Mouse (Mus musculus) spleen, adult 2 months (tissue): ENCODE data around the gene Chpf2. TPM values are rescaled to one million over a fixed set of nuclear protein-coding genes. Genes with fewer than 3 reads are reported as not detected.

Experiments
- DNase-seq, 2 experiments: peaks; one replicate each; pipeline versions ENCODE4 v3.0.0 to v3.0.0-alpha.2; 2012 to 2021; ENCODE audit warnings: low spot score in 2 of 2, low read depth in 1 of 2
- H3K27ac ChIP-seq: fragments of 200-500 bp; 2 replicates; pipeline ENCODE4 v1.5.1; 2012; ENCODE audit warnings: low read length, inconsistent platforms; ENCODE audit not compliant: insufficient read depth
- H3K27me3 ChIP-seq: fragments of 200-500 bp; 2 replicates; pipeline ENCODE4 v1.6.1; 2012; ENCODE audit warnings: mild to moderate bottlenecking, moderate library complexity, low read length, inconsistent platforms; ENCODE audit not compliant: control insufficient read depth, insufficient read depth
- H3K36me3 ChIP-seq: fragments of 200-500 bp; 2 replicates; pipeline ENCODE4 v1.6.1; 2012; ENCODE audit warnings: mild to moderate bottlenecking, low read length, inconsistent platforms; ENCODE audit not compliant: control insufficient read depth, insufficient read depth
- H3K4me1 ChIP-seq: fragments of 200-500 bp; 2 replicates; pipeline ENCODE4 v1.6.1; 2011; ENCODE audit warnings: inconsistent platforms; ENCODE audit not compliant: control insufficient read depth, insufficient read depth, insufficient read length
- H3K4me3 ChIP-seq: fragments of 200-500 bp; 2 replicates; pipeline ENCODE4 v1.5.1; 2011; ENCODE audit warnings: mild to moderate bottlenecking, inconsistent platforms; ENCODE audit not compliant: insufficient read depth, insufficient read length; ENCODE audit errors: extremely low read depth
- CTCF ChIP-seq: fragments of 200-500 bp; IDR thresholded peaks from 2 replicates; pipeline ENCODE4 v1.5.1; 2011; ENCODE audit warnings: mild to moderate bottlenecking, inconsistent platforms; ENCODE audit not compliant: insufficient read depth, insufficient read length, insufficient replicate concordance; ENCODE audit errors: extremely low read depth
- POLR2A ChIP-seq: fragments of 200-500 bp; IDR thresholded peaks from 2 replicates; pipeline ENCODE4 v1.6.1; 2011; ENCODE audit warnings: low read depth, low read length, inconsistent platforms
- WGBS: fragments of 180-500 bp; shearing (Covaris S2); methylation state at CpG from one replicate; pipeline ENCODE4 v1.1.7; 2018; 5-methylcytosine and 5-hydroxymethylcytosine counted together
- polyA plus RNA-seq: library from polyadenylated mRNA; depleted of rRNA; stranded (reverse); fragments of >200 nt; gene quantifications from 2 replicates; pipeline ENCODE4 v1.2.3, GENCODE M21; 2012

The Chpf2 gene
- polyA plus RNA-seq, 1 experiment = 30.0 TPM

DNA sequence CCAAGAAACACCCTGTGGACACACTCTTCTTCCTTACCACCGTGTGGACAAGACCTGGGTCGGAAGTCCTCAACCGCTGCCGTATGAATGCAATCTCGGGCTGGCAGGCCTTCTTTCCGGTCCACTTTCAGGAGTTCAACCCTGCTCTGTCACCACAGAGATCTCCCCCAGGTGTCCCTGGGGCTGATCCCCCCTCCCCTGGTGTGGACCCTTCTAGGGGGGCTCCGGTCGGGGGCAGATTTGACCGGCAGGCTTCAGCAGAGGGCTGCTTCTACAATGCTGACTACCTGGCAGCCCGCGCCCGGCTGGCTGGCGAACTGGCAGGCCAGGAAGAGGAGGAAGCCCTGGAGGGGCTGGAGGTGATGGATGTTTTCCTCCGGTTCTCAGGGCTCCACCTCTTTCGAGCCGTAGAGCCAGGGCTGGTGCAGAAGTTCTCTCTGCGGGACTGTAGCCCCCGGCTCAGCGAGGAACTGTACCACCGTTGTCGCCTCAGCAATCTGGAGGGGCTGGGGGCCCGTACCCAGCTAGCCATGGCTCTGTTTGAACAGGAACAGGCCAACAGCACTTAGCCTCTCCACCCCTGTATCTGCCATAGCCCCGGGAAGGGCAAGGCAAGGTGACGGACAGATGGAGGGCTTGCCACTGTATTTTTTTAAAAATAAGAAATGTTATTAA is 5.4 kb downstream of the Chpf2 start:
- Histone ChIP-seq H3K27me3 (no peaks in the 10 kb centered on the region), H3K36me3 (peaks cover 11% of the 10 kb centered on the region), H3K4me1 (peaks cover 13% of the 10 kb centered on the region; the same call in 1 of the 2 replicates), H3K4me3 (no peak overlapping the region; the same call in 1 of the 2 replicates), H3K27ac (no peak overlapping the region)
- no peak for DNase-seq
- 38% methylated on average over 24 of the region's 24 CpGs for WGBS
- TF ChIP-seq POLR2A (no peak), CTCF (no peak)

- Histone ChIP-seq H3K36me3 (peaks cover 11% of the 10 kb centered on the region), H3K27me3 (no peaks in the 10 kb centered on the region), H3K27ac (no peak overlapping the region), H3K4me3 (no peak overlapping the region), H3K4me1 (peaks cover 13% of the 10 kb centered on the region; the same call in 1 of the 2 replicates)
- TF ChIP-seq CTCF (no peak), POLR2A (no peak)
- 61% methylated on average over 21 of the region's 21 CpGs for WGBS
- no peak for DNase-seq
Observed at GRCm38 (mm10) chr5:24592471-24593160, 6.1 kb downstream of the Chpf2 start.

GRCm38 (mm10) chr5:24593230-24593629 is 6.7 kb downstream of the Chpf2 start:
- H3K27me3 ChIP-seq = peaks cover under 1% of the 10 kb centered on the region
- no peak for TF ChIP-seq POLR2A
- no peak for TF ChIP-seq CTCF
- 92% methylated on average over 10 of the region's 10 CpGs for WGBS
- H3K27ac ChIP-seq = no peak overlapping the region
- peaks cover 10% of the 10 kb centered on the region; the same call in 1 of the 2 replicates for H3K4me1 ChIP-seq
- peaks cover 11% of the 10 kb centered on the region for H3K36me3 ChIP-seq
- no peak overlapping the region for H3K4me3 ChIP-seq
- DNase-seq = no peak

DNA sequence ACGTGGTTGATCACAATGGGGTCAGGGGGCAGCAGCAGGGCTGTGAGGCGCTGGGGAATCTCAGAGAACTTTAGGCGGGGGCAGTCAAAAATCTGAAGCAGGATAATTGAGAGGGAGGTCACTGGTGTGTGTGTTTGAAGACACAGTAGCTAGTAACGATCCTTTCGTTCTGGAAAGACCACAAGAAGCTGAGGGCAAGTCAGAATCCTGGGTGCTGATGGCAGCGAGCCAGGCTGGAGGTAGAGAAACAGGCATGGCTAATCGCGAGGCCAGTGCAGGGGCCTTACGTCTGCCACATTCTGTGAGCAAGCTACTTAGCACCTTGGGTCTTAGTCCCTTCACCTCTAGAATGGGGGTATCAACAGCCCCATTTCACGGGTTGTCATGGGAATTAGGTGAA is 7.4 kb downstream of the Chpf2 start:
- H3K4me3 ChIP-seq = no peak overlapping the region
- TF ChIP-seq CTCF (no peak), POLR2A (no peak)
- H3K4me1 ChIP-seq = peaks cover 16% of the 10 kb centered on the region
- peaks cover 8% of the 10 kb centered on the region for H3K36me3 ChIP-seq
- 92% methylated on average over 10 of the region's 10 CpGs for WGBS
- peaks cover 6% of the 10 kb centered on the region for H3K27me3 ChIP-seq
- no peak overlapping the region for H3K27ac ChIP-seq
- DNase-seq = no peak

DNA sequence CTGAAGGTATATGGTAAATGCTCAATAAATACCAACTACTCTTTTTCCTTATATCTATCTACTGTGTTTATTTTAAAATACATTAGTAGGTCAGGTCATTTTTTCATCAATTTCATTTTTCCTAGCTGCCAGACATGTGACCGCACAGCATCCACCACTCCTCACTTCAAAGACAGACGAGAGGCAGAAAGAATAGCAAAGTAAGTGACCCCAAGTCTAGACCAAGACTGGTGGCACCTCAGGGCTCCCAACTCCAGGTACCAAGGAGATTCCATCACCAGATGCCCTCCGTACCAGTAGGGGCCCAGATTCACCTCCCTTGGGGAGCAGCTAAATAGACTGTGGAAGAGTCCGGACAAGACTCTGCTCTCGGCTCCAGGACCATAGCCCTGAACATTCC is 7.8 kb downstream of the Chpf2 start:
- peaks cover 5% of the 10 kb centered on the region for H3K36me3 ChIP-seq
- H3K27me3 ChIP-seq = peaks cover 7% of the 10 kb centered on the region
- no peak overlapping the region for H3K27ac ChIP-seq

DNA sequence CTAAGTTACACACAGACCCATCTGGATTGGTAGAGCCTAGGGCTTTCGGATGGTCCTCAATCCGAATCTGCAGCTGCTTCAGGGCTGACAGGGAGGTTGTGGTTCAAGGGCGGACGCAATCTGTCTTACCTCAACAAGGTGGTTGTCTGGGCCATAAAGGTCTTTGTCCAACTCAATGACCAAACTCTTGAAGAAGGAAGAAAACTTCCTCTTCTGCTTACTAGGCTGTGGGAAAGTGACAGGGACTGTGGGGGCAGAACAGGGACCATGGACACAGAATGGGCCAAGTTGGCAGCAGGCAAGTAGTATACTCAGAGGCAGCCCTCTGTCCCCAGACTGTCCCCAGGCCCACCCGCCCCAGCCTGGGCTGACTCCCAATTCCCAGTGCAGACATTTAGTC is 8.7 kb downstream of the Chpf2 start:
- no peak for DNase-seq
- Histone ChIP-seq H3K4me3 (no peak overlapping the region), H3K27me3 (peaks cover 7% of the 10 kb centered on the region), H3K36me3 (peaks cover 4% of the 10 kb centered on the region; the same call in 1 of the 2 replicates), H3K27ac (no peak overlapping the region), H3K4me1 (peaks cover 16% of the 10 kb centered on the region)
- WGBS = 90% methylated on average over 5 of the region's 5 CpGs
- TF ChIP-seq POLR2A (no peak), CTCF (no peak)

More for the DNA sequence above, 7.8 kb downstream of the Chpf2 start:
- 94% methylated on average over 5 of the region's 5 CpGs for WGBS
- TF ChIP-seq POLR2A = no peak
- TF ChIP-seq CTCF = no peak
- Histone ChIP-seq H3K4me1 (peaks cover 16% of the 10 kb centered on the region), H3K4me3 (no peak overlapping the region)
- DNase-seq = no peak

DNA sequence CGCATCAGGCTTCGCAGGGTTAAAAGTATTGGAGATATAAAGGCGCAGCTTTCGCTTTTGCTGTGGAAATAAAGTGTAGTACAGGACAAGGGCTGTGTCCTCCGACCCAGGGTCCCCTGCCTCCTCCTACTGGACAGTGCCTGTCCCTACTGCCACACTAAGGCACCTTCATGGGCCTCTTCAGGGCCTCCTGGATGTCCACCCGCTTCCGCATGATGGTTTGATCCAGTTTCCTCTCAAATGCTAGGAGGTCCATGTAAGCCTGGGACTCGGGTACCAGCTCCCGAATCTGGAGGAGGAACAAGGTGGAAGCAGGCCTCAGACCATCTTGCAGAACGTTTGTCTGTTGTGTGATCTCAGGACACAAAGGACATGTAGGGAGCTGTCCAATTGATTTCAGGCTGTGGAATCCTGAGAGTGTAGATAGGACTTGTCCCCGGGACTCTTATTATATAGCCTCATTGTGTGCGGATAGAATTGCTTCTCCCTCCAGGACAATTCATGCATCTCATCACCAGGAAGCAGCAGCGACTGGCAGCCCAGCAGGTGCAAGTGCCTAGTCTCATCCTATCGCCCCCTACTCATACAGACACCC is 9.3 kb downstream of the Chpf2 start:
- Histone ChIP-seq H3K36me3 (peaks cover 4% of the 10 kb centered on the region; the same call in 1 of the 2 replicates), H3K27me3 (peaks cover 7% of the 10 kb centered on the region), H3K4me1 (peaks cover 16% of the 10 kb centered on the region), H3K27ac (no peak overlapping the region), H3K4me3 (no peak overlapping the region)
- no peak for DNase-seq
- WGBS = 85% methylated on average over 14 of the region's 14 CpGs
- TF ChIP-seq CTCF (no peak), POLR2A (no peak)
